Mouse (Mus musculus): ENCODE data around the gene Ccl27a. TPM values are rescaled to one million over a fixed set of nuclear protein-coding genes. Genes with fewer than 3 reads are reported as not detected.
"Not testable (repeated sequence)": the region's sequence is repeated elsewhere in the genome, so short reads cannot be mapped to it uniquely, and the experiment has no call there.

Ccl27a gene
- polyA plus RNA-seq, 1 experiment from 2014 or later, result 219 TPM

DNA sequence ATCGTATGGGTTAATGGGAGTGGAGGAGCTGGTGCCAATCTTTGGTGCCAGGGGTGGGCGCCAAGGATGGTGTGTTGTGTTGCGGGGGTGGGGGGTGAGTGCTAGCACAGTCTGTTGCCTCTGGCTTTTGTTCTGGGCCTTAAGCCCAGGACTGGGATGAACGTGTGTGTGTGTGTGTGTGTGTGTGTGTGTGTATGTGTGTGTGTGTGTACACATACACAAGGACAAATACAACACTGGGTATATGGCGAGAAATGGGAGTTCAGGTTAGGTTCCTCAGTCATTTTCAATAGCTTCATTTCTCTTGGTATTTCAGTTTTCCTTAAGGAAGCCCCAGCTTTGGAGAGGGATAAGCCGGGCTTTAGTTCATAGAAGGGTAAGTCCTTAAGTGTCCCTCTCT, 10.9 kb downstream of the Ccl27a start:
- not testable (repeated sequence) for ATAC-seq; H3K9ac ChIP-seq (replicated peaks; ENCODE audit: low read depth, low read length); H3K4me2 ChIP-seq (ENCODE audit: low read length); H3K4me3 ChIP-seq (replicated peaks; ENCODE audit: low read length); H3K9me3 ChIP-seq (ENCODE audit: control insufficient read depth, low read length); H3K27ac ChIP-seq (ENCODE audit: low read length); H3K36me3 ChIP-seq (ENCODE audit: control insufficient read depth, insufficient read depth); H3K27me3 ChIP-seq (replicated peaks; ENCODE audit: control insufficient read depth, insufficient read depth, low read length)
- peaks cover 30% of the 10 kb centered on the region for H3K4me1 ChIP-seq (replicated peaks; ENCODE audit: control insufficient read depth, insufficient read depth, low read length)
- WGBS, result 53% methylated on average over 4 of the region's 6 CpGs

DNA sequence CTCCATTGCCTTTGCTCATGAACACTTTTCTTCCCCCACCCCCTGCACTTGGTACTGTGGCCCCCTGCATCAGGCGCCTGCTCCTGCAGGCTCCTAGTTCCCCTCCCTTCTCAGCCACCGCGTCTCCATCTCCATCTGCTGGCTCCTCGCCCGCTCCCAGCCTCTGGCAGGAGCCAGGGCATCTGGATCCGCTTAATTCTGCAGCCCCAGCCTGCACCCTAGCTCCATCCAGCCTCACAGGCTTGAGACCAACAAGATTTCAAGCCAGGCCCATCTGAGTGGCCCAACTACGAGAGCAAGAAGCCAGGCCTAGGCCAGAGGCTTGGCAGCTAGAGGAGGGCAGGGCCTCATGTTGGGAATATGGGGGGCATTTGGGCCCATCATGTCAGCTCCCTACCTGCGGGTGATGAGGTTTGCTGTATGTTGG, 11.3 kb downstream of the Ccl27a start:
- H3K9ac ChIP-seq (replicated peaks; ENCODE audit: low read depth, low read length), result 0 out of 2 replicates have a peak overlapping the region, but pooled peaks have one; percentile 17

DNA sequence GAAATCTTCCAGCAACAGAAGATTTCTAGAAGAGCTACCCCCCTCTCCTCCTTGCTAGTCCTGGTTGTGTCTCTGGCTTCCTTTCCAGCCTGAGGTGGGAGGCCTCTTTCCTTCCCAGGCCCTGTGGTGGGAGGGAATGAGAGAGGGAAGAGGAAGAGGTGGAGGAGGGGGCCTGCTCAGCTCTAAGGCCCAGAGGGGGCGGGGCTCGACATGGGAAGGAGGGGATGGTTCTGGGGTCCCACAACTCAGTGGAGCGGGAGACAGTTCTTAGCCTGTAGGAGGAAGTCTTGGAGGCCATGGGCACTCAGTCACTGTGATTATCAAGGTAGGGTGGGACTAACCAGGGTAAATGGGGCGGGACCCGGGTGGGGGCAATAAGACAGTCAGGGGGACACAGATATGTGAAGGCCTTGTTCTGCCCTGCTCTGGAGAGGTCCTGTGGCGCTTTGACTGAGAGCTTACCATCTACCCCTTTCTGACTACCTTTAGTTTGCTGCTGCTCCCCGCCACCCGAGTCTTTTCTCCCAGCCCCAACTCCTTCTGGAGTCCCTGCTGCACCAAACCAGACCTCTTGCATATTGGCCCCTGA, 11.9 kb downstream of the Ccl27a start:
- H3K27me3 ChIP-seq (replicated peaks; ENCODE audit: control insufficient read depth, insufficient read depth, low read length), result no peaks in the 10 kb centered on the region
- H3K4me3 ChIP-seq (replicated peaks; ENCODE audit: low read length), result no peak overlapping the region
- H3K9me3 ChIP-seq (ENCODE audit: control insufficient read depth, low read length), result no peaks in the 10 kb centered on the region
- H3K9ac ChIP-seq (replicated peaks; ENCODE audit: low read depth, low read length), result 0 out of 2 replicates have a peak overlapping the region, but pooled peaks have one; percentile 17
- 57% methylated on average over 8 of the region's 8 CpGs for WGBS
- no peaks in the 10 kb centered on the region for H3K36me3 ChIP-seq (ENCODE audit: control insufficient read depth, insufficient read depth)
- ATAC-seq, result no peak
- H3K4me1 ChIP-seq (replicated peaks; ENCODE audit: control insufficient read depth, insufficient read depth, low read length), result peaks cover 30% of the 10 kb centered on the region
- H3K27ac ChIP-seq (ENCODE audit: low read length), result no peak overlapping the region
- no peak overlapping the region for H3K4me2 ChIP-seq (ENCODE audit: low read length)

More for the DNA sequence above, 11.3 kb downstream of the Ccl27a start:
- H3K36me3 ChIP-seq (ENCODE audit: control insufficient read depth, insufficient read depth); H3K9me3 ChIP-seq (ENCODE audit: control insufficient read depth, low read length); H3K4me2 ChIP-seq (ENCODE audit: low read length); H3K27ac ChIP-seq (ENCODE audit: low read length); H3K27me3 ChIP-seq (replicated peaks; ENCODE audit: control insufficient read depth, insufficient read depth, low read length); H3K4me3 ChIP-seq (replicated peaks; ENCODE audit: low read length): not testable (repeated sequence)
- peak; percentile 51 for ATAC-seq
- peaks cover 30% of the 10 kb centered on the region for H3K4me1 ChIP-seq (replicated peaks; ENCODE audit: control insufficient read depth, insufficient read depth, low read length)
- 31% methylated on average over 8 of the region's 8 CpGs for WGBS

DNA sequence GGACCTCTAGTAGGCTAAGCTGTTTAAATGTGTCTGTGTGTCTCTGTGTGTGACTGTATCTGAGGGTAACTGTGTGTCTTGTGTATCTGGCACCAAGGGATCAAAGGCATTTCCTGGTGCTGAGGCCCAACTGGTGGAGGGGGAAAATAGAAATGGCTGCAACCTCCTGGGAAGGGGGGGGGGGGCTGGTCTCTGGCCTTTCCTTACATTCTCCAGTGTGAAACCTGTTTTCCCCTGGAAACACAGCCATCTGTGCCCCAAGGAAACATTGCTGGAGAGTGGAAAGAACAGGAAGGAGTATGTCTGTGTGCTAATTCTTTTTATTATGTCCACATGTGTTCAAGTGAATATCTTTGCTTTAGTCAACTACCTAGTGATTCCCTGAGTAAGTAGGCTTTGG, 12.4 kb downstream of the Ccl27a start:
- no peaks in the 10 kb centered on the region for H3K9me3 ChIP-seq (ENCODE audit: control insufficient read depth, low read length)
- ATAC-seq, result no peak
- H3K4me2 ChIP-seq (ENCODE audit: low read length), result no peak overlapping the region
- no peak overlapping the region for H3K4me3 ChIP-seq (replicated peaks; ENCODE audit: low read length)
- H3K9ac ChIP-seq (replicated peaks; ENCODE audit: low read depth, low read length), result no peak overlapping the region
- peaks cover 30% of the 10 kb centered on the region for H3K4me1 ChIP-seq (replicated peaks; ENCODE audit: control insufficient read depth, insufficient read depth, low read length)
- no peaks in the 10 kb centered on the region for H3K36me3 ChIP-seq (ENCODE audit: control insufficient read depth, insufficient read depth)
- no peaks in the 10 kb centered on the region for H3K27me3 ChIP-seq (replicated peaks; ENCODE audit: control insufficient read depth, insufficient read depth, low read length)
- no peak overlapping the region for H3K27ac ChIP-seq (ENCODE audit: low read length)

DNA sequence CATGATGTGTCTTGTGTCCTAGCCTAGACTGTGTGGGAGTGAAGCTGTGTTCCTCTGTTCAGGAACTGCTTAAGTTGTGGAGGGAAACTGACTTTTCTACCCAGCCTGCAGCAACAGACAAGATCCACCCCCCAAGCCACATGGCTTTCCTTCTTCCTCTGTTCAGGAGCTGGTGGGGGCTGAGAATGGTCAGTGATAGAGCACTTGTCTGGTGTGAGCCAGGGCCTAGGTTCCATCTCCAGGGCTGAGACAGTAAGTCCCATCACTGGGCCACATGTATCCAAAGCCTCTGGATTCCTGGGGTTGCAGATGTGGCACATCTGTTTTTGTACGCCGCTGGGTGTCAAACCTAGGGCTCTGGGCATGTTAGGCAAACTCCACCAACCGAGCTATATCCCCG, 13.1 kb downstream of the Ccl27a start:
- Histone ChIP-seq H3K4me1 (replicated peaks; ENCODE audit: control insufficient read depth, insufficient read depth, low read length) (peaks cover 35% of the 10 kb centered on the region), H3K27me3 (replicated peaks; ENCODE audit: control insufficient read depth, insufficient read depth, low read length) (no peaks in the 10 kb centered on the region), H3K4me2 (ENCODE audit: low read length) (peak overlapping the region; percentile 43), H3K27ac (ENCODE audit: low read length) (no peak overlapping the region), H3K9ac (replicated peaks; ENCODE audit: low read depth, low read length) (peak overlapping the region; percentile 50), H3K4me3 (replicated peaks; ENCODE audit: low read length) (peak overlapping the region; percentile 29; the same call in 1 of the 2 replicates), H3K36me3 (ENCODE audit: control insufficient read depth, insufficient read depth) (no peaks in the 10 kb centered on the region), H3K9me3 (ENCODE audit: control insufficient read depth, low read length) (no peaks in the 10 kb centered on the region)
- 94% methylated on average over 4 of the region's 4 CpGs for WGBS
- ATAC-seq, result no peak

DNA sequence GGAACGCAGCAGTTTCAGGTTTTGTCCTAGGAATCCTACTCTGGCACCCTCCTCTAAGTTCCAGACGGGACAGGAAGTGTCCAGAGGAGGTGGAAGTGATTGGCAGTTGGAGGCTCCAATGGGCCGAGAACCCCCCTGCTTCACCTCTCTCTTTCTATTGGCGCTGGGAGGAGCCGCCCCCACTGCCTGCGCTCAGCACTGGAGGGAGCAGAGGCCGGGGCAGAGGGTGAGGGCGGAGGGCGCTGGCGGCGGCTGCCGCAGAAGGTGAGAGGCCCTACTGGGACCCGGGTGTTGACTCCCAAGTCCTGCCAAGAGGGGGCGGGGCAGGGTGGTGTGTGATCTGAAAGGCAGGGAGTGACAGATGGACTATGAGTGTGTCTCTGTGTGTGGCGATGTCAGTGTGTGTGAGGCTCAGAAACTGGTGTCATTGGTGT, 13.7 kb downstream of the Ccl27a start:
- WGBS, result 2% methylated on average over 15 of the region's 15 CpGs

DNA sequence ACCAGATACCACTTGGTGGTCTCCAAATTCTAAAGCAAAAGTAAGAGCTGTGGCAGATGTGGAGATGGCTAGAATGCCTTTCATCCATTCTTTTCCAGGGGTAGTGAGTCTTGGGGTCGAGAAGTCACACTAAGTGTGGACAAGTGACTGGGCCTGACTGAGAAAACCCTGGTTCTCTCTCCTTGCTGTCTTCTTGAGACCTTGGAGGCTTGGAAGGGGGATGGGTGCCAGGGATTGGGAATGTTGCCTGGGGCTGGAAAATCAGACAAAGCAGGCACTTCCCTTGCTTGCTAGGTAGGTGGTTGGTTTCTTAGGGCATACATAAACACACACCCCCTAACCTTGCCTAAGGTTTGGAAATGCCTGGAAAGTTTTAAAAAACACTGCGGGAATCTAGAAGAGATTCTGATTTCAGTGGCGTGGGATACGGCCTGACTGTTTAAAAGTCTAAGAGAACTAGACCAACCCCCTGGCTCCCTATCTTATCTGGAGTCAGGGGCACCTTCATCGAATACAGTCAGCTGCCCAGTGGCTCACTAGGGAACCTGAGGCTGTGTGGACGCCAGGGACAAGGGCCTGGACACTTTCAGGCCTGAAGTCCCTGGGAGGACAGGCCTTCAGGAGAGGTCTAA, 14.3 kb downstream of the Ccl27a start:
- no peak overlapping the region for H3K4me3 ChIP-seq (replicated peaks; ENCODE audit: low read length)
- H3K27me3 ChIP-seq (replicated peaks; ENCODE audit: control insufficient read depth, insufficient read depth, low read length), result no peaks in the 10 kb centered on the region
- H3K9ac ChIP-seq (replicated peaks; ENCODE audit: low read depth, low read length), result no peak overlapping the region
- 41% methylated on average over 6 of the region's 6 CpGs for WGBS
- H3K9me3 ChIP-seq (ENCODE audit: control insufficient read depth, low read length), result no peaks in the 10 kb centered on the region
- ATAC-seq, result no peak
- no peaks in the 10 kb centered on the region for H3K36me3 ChIP-seq (ENCODE audit: control insufficient read depth, insufficient read depth)
- H3K4me2 ChIP-seq (ENCODE audit: low read length), result peak overlapping the region; percentile 43
- no peak overlapping the region for H3K27ac ChIP-seq (ENCODE audit: low read length)
- H3K4me1 ChIP-seq (replicated peaks; ENCODE audit: control insufficient read depth, insufficient read depth, low read length), result peaks cover 40% of the 10 kb centered on the region

More for the DNA sequence above, 13.7 kb downstream of the Ccl27a start:
- H3K4me3 ChIP-seq (replicated peaks; ENCODE audit: low read length), result peak overlapping the region; percentile 29
- H3K27ac ChIP-seq (ENCODE audit: low read length), result no peak overlapping the region
- peaks cover 35% of the 10 kb centered on the region for H3K4me1 ChIP-seq (replicated peaks; ENCODE audit: control insufficient read depth, insufficient read depth, low read length)
- peak; percentile 71 for ATAC-seq
- H3K27me3 ChIP-seq (replicated peaks; ENCODE audit: control insufficient read depth, insufficient read depth, low read length), result no peaks in the 10 kb centered on the region
- peak overlapping the region; percentile 50 for H3K9ac ChIP-seq (replicated peaks; ENCODE audit: low read depth, low read length)
- peak overlapping the region; percentile 43 for H3K4me2 ChIP-seq (ENCODE audit: low read length)
- H3K9me3 ChIP-seq (ENCODE audit: control insufficient read depth, low read length), result no peaks in the 10 kb centered on the region
- H3K36me3 ChIP-seq (ENCODE audit: control insufficient read depth, insufficient read depth), result no peaks in the 10 kb centered on the region

DNA sequence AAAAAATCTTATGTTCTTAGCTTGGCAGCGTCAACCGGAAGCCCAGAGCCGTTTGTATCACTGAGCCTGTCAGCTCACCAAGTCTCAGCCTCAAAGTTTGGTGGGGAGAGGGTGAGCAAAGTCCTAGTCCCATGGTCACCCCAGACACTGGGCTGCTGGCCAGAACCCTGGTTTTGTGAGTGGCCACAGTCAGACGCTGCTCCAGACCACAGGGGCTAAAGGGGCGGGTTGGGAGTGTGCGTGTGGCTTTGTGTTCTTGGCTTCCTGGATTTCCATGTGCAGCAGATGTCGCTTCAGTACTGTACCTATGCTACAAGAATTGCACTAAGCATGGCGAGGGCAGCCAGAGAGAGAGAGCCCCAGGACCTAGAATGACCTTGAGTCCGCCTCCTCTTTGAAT, 14.8 kb downstream of the Ccl27a start:
- no peak overlapping the region for H3K27ac ChIP-seq (ENCODE audit: low read length)
- WGBS, result 77% methylated on average over 9 of the region's 9 CpGs
- no peaks in the 10 kb centered on the region for H3K27me3 ChIP-seq (replicated peaks; ENCODE audit: control insufficient read depth, insufficient read depth, low read length)
- H3K36me3 ChIP-seq (ENCODE audit: control insufficient read depth, insufficient read depth), result no peaks in the 10 kb centered on the region
- peaks cover 40% of the 10 kb centered on the region for H3K4me1 ChIP-seq (replicated peaks; ENCODE audit: control insufficient read depth, insufficient read depth, low read length)
- no peaks in the 10 kb centered on the region for H3K9me3 ChIP-seq (ENCODE audit: control insufficient read depth, low read length)
- no peak for ATAC-seq
- H3K4me3 ChIP-seq (replicated peaks; ENCODE audit: low read length), result no peak overlapping the region
- no peak overlapping the region for H3K9ac ChIP-seq (replicated peaks; ENCODE audit: low read depth, low read length)
- no peak overlapping the region for H3K4me2 ChIP-seq (ENCODE audit: low read length)

DNA sequence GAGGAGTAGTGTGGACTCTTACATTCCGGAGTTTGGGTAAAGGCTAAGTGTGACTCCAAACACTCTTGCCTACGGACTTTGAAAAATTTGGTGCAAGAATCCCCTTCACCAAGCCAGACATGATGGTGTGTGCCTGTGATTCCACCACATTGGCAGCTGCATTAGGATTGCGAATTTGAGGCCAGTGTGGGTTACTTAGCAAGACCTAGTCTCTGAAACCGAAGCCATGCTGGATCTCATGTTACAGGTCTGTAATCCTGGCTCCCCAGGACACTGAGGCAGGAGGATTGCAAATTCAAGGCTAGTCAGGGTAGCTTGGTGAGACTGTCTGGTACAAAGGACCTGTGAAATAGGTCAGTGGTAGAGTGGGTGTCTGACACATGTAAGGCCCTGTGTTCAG, 15.3 kb downstream of the Ccl27a start:
- H3K4me3 ChIP-seq (replicated peaks; ENCODE audit: low read length), result no peak overlapping the region
- no peaks in the 10 kb centered on the region for H3K9me3 ChIP-seq (ENCODE audit: control insufficient read depth, low read length)
- WGBS, result 93% methylated on average over 4 of the region's 4 CpGs

More for the DNA sequence above, 15.3 kb downstream of the Ccl27a start:
- Histone ChIP-seq H3K36me3 (ENCODE audit: control insufficient read depth, insufficient read depth) (no peaks in the 10 kb centered on the region), H3K4me1 (replicated peaks; ENCODE audit: control insufficient read depth, insufficient read depth, low read length) (peaks cover 40% of the 10 kb centered on the region), H3K27ac (ENCODE audit: low read length) (no peak overlapping the region), H3K4me2 (ENCODE audit: low read length) (no peak overlapping the region), H3K9ac (replicated peaks; ENCODE audit: low read depth, low read length) (no peak overlapping the region), H3K27me3 (replicated peaks; ENCODE audit: control insufficient read depth, insufficient read depth, low read length) (no peaks in the 10 kb centered on the region)
- ATAC-seq, result no peak

Data from forebrain, embryonic 16.5 days (tissue).